Mouse (Mus musculus): Measurements from ENCODE around the gene Pgm2l1.

DNA sequence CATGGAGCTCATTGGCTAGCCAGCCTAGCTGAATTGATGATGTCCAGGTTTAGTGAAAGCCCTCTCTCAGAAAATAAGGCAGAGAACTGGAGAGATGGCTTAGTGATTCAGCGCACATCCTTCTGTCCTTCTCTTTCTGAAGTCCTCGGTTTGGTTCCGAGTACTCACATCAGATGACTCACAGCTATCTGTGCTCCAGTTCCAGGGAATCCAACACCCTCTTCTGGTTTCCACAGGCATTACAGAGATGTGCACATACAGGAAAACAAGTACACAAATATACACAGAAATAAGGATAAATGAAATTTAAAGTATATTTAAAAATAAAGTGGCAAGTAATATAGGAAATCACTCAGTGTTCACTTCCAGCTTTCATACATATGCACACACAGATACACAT, 35.2 kb downstream of the Pgm2l1 start:
- TF ChIP-seq CTCF (IDR thresholded peaks at IDR 0.05; ENCODE audit: low read depth) (no peak; the same call in 1 of the 2 replicates), EP300 (IDR thresholded peaks at IDR 0.05; ENCODE audit: low read depth) (no peak)
